Mouse (Mus musculus) telencephalon, adult 2 months (tissue): ENCODE measurements around the gene Ndufa8.

ENCODE experiments used
- DNase-seq: peaks from one replicate; pipeline ENCODE4 v3.0.0-alpha.2; 2011; ENCODE audit warnings: low read depth, low spot score

The Ndufa8 gene

DNA sequence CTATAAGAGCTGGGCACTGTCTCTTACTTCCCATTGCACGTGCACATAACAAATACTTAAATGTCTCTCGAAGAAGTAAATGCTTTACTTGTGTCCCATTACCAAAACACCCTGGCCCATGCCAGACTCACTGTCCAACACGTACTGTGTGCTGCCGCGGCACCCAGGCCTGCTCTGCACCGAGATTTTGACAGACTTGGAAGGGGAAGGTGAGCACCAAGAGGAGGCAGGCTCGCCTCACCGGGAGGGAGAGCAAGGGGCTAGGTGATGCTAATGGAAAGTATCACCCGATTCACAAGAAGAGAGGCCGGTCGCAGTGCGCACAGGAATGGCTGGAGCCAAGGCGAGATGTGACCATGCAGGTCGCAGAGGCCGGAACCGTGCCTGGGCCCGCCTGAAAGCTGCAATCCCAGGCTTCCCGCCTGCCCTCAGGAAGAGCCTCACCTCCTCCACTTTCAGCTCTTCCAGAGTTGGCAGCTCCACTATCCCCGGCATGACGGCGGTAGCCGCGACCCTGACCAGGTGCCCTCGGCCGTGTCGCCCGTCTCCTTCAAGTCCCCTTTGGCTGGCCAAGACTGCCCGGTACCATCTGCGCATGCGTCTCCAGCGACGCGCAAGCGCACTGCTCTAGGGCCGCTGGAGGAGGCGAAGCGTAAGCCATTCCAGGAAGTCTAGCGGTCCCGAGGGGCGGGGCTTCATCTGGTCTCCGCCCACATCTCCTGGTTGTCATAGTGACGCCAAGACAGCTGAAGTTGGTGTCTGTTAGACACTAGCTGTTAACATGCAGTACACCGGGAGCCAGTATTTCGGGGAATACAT, at the start of gene Ndufa8, which contains the start of gene Morn5:
Gene Ndufa8, minus strand, starts transcription at position 659 of the 819 bp plus-strand sequence.
Gene Morn5, plus strand, starts transcription at position 711 of the 819 bp plus-strand sequence.
- DNase-seq: peak; percentile 96

- no peak for DNase-seq
Observed at GRCm38 (mm10) chr2:36098021-36098420, 48.8 kb upstream of the Ndufa8 start.

GRCm38 (mm10) chr2:36097129-36097815, 48.1 kb upstream of the Ndufa8 start:
- DNase-seq: no peak

GRCm38 (mm10) chr2:36093914-36094475, 44.8 kb upstream of the Ndufa8 start:
- no peak for DNase-seq

GRCm38 (mm10) chr2:36093301-36093700, 44.1 kb upstream of the Ndufa8 start:
- DNase-seq: no peak

DNA sequence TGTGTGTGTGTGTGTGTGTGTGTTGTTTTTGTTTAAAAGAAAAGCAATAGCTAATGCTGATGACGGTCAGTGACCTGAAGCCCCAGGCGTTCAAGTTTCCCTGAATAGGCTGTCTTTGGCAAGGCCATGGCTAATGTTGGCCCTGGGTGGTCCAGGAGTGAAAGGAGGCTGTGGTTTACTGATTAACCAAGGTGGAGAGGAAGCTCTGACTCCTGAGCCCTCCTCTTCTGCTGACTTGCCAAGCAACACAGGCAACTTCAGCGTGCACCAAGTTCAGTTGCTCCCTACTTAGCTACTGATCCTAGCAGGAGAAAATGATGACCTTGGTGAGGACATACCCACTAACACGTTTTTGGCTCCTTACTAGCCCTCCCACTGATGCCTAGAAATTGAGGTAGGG, 43.5 kb upstream of the Ndufa8 start:
- no peak for DNase-seq

DNA sequence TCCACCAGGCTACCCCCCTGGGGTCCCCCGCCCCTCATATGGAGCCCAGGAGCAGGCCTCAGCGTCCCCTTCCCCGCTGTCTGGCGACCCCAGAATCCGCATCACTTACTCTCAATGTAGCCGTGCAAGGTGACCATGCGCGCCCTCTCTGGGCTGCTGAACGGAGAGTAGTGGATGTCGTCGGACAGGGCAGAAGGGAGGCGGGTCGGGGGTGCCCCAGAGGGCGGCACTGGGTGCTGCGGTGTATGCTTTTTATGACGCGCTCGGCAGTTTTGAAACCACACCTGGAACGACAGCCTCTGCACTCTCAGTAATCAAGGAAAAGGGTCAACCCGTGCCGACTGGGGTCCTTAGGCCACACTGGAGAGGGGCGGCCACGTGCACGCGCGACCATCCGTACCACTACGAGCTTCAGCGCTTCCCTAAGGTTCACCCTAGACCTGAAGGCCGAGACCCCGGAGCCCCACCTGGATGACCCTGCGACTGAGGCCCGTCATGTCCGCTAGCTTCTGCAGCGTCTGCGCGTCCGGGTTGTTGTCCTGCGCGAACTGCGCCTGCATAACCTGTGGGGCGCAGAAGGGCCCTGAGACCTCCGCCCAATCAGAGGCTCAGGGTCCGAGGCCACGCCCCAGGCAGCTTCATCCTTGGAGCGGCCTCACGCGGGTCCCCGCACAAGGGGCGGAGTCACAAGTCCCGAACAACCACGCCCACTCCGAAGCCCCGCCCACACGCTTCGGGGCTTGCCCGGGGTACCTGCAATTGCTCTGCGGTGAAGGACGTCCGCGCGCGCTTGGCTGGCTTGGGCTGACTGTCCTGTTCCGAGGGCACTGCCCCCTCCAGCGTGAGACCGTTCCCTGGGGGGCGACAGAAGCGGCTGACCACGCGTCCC, 41.9 kb upstream of the Ndufa8 start:
- no peak for DNase-seq

- no peak for DNase-seq
Observed at GRCm38 (mm10) chr2:36089190-36089589, 40.0 kb upstream of the Ndufa8 start.

- DNase-seq: no peak
Observed at GRCm38 (mm10) chr2:36085041-36085440, 35.8 kb upstream of the Ndufa8 start.

DNA sequence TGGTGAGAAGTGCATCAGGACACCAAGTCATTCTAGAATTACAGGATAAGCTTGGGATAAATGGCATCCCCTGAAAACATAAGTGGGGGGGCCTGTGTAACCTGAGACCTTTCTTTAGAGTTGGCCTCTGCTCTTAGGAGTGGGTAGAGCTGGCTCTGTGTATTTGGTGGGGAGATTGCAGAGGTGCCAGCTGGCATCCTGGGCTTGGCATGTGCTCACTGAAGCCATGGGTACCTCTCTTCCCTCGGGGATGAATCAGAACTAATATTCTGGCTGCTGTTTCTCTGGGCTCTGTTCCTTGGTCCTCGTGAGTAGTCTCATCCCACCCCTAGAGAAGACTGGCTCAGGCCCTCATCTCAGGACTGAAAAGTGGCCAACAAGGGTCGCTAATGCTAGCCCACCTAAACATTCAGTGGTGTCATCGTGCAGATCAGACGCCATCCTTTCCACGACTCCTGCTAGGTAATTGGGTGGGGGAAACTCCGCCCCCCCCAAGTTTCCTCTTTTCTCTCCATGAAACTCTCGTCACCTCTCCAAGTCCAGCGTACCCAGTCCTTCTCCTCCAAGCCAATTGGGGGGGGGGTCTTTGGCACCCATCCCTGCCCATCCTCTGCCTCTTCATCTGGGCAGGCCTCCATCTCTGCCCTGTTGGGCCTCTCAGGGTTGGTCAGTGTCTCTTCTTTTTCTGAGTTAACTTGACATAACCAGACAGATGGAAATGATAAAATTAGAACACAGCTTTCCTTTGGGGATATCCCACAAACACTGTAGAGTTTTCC, 33.8 kb upstream of the Ndufa8 start:
- DNase-seq: no peak

GRCm38 (mm10) chr2:36081446-36081845, 32.2 kb upstream of the Ndufa8 start:
- DNase-seq: no peak

GRCm38 (mm10) chr2:36077160-36077761, 28.1 kb upstream of the Ndufa8 start:
- no peak for DNase-seq

- no peak for DNase-seq
Observed at GRCm38 (mm10) chr2:36075210-36075609, 26.0 kb upstream of the Ndufa8 start.

DNA sequence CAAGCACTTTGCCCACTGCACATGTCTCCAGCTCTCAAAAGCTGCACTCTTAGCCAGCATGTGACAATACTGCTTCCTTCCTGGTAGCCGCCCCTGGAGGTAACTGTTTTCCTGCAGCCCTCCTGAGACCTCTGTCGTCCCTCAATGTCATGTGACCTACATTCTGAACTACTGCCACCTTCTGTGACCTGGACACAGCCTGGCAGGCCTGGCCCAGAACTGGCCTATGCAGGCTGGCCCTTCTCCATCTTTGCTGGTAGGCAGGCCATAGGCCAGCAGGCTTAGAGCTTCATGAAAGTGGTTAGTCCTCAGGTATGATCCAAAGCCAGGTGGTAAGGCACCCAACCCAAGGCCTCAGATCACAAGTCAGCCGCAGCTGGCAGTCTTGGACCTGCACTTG, 24.6 kb upstream of the Ndufa8 start:
- DNase-seq: no peak

GRCm38 (mm10) chr2:36071660-36072305, 22.6 kb upstream of the Ndufa8 start:
- DNase-seq: no peak

- DNase-seq: no peak
Observed at GRCm38 (mm10) chr2:36067132-36067531, 17.9 kb upstream of the Ndufa8 start.

DNA sequence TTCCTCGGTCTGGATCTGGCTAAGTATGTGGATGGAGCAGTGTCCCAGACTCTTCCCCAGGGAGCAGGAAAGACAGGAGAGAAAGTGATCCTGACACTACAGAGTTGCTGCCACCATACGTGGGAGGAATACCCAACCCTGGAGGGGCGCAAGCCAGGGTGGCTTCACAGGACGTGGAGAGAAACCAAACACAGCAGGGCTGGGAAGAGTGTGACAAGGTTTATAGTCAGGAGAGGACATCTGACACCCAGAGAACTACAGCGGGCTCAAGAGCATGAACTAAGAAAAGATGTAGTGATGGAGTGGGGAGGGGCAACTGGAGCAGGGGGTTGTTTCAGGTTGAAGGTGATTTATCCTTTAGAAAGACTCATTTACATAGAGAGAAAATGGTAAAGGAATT, 12.2 kb upstream of the Ndufa8 start:
- DNase-seq: no peak

DNA sequence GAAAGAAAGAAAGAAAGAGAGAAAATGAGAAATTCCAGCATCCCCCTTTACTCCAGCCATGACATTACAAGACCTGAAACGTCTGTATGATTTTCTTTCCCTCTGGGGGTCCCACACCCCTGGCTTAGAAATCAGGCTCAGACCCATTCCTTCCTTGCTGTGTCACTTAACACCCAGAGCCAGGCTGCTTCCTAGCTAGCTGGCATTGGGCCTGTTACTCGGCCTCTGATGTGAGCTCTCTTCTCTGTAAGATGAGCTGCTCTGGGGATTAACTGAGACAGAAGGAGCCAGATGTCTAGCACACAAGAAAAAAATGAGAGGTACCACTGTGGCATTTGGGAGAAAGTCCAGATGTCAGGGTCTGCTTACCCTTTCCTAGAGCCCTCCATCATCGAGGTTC, 7.0 kb upstream of the Ndufa8 start:
- DNase-seq: no peak

DNA sequence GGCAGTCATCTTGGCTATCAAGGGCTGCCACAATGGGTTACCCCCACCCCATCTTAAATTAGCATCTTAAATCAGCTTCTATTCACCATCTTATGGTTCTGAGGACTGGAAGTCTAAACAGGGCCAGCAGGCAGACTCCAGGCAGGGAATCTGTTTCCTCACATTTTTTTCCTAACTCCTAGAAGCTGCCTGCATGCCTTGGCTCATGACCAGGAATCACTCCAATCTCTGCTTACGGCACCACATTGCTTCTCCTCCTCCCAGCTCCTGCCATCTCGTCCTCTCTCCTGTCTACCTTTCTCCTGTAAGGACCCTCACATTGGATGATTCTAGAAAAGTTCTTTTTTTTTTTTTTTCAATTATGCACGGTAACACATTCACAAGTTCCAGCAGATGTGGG, 4.0 kb upstream of the Ndufa8 start:
- DNase-seq: peak; percentile 27

- no peak for DNase-seq
Observed at GRCm38 (mm10) chr2:36049567-36049954, 355 bp upstream of the Ndufa8 start.
